Mouse (Mus musculus) small intestine, adult 2 months (tissue): Measurements from ENCODE around the gene 1700093K21Rik.

ENCODE experiments used
- CTCF ChIP-seq: fragments of 200-500 bp; IDR thresholded peaks from 2 replicates; pipeline ENCODE4 v1.5.1; 2012; ENCODE audit warnings: low read depth, mild to moderate bottlenecking, control low read depth, inconsistent platforms, low read length, moderate library complexity, mixed read lengths; ENCODE audit not compliant: insufficient replicate concordance, insufficient read length; ENCODE audit errors: extremely low read depth
- POLR2A ChIP-seq: fragments of 200-500 bp; IDR thresholded peaks from 2 replicates; pipeline ENCODE4 v1.6.1; 2012; ENCODE audit warnings: low read depth, mild to moderate bottlenecking, control low read depth, inconsistent platforms, low read length, moderate library complexity

DNA sequence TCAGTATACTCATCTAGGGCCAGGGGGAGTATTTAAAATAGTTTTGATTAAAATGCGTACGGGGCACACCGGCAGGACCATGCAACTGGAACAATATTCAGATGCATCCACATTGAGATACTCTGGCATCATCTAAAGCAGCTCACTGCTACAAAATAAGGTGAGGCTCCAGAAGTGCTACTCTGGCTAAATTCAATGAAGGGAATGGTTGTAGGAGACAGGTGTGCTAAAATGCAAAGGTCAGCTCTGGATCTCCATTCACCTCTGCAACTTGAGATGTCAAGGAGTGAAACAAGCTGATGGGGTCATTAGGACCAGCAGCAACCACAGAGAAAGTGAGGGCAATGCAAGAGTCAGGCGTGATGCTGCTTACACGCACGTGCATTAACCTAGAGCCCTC lies 25.7 kb downstream of the 1700093K21Rik start:
- TF ChIP-seq CTCF = no peak
- TF ChIP-seq POLR2A = no peak
